Comparison of ENCODE assay signal across 8 mouse cellular contexts in genomic region chr12:80112852-80113551, GRCm38 (mm10). TPM values are rescaled to one million over a fixed set of nuclear protein-coding genes. Genes with fewer than 3 reads are reported as not detected.
DNase-seq lines count a peak whose midpoint lies in the region; ATAC-seq and TF ChIP-seq lines count a peak whose summit lies in the region.

Gene Zfp36l1, minus strand, starts transcription at chr12:80113013.

- H3K4me2 ChIP-seq in intestine, embryonic 16.5 days (ENCODE audit: low read depth, low read length) = peak within 1 kb of the TSS; percentile 92
- peak within 1 kb of the TSS; percentile 94 for H3K4me2 ChIP-seq in limb, embryonic 12.5 days
- peak within 1 kb of the TSS; percentile 95 for H3K4me2 ChIP-seq in midbrain, embryonic 14.5 days (ENCODE audit: low read length)

- H3K27ac ChIP-seq in cerebellum, adult 2 months (ENCODE audit: insufficient read depth, low read length) = peak within 1 kb of the TSS; percentile 24; the same call in 1 of the 2 replicates
- H3K27ac ChIP-seq in intestine, embryonic 16.5 days (ENCODE audit: low read length) = peak within 1 kb of the TSS; percentile 100
- peak within 1 kb of the TSS; percentile 99 for H3K27ac ChIP-seq in limb, embryonic 12.5 days
- H3K27ac ChIP-seq in midbrain, embryonic 14.5 days (replicated peaks; ENCODE audit: low read depth, low read length) = peak within 1 kb of the TSS; percentile 77

- peak; percentile 46; the same call in 1 of the 2 replicates for TF ChIP-seq POLR2A in cerebellum, adult 2 months (IDR thresholded peaks at IDR 0.05; ENCODE audit: borderline replicate concordance, insufficient read depth, low read length)

- ATAC-seq in intestine, embryonic 16.5 days = peak; percentile 70
- peak; percentile 60; the same call in 1 of the 2 replicates for ATAC-seq in limb, embryonic 12.5 days (ENCODE audit: insufficient number of reproducible peaks, insufficient read depth, low FRiP score, low TSS enrichment, low read depth)
- peak; percentile 57 for ATAC-seq in midbrain, embryonic 14.5 days (ENCODE audit: low FRiP score, low TSS enrichment)

- peak; percentile 49 to 50 for DNase-seq in cerebellum, adult 2 months
- DNase-seq in cerebellum, adult 11-12 months = no peak
- DNase-seq in embryo, embryonic 9.5 days (ENCODE audit: extremely low spot score) = peak; percentile 99
- no peak for DNase-seq in gonadal fat pad, adult 2 months (ENCODE audit: low read depth)
- DNase-seq in midbrain, embryonic 14.5 days = peak; percentile 86
- peak; percentile 88 to 90 for DNase-seq in spleen, postnatal 10 days (ENCODE audit: low spot score in 2 of 2)

- no peaks in the 10 kb centered on the region; the same call in 1 of the 2 replicates for H3K4me1 ChIP-seq in cerebellum, adult 2 months (ENCODE audit: control insufficient read depth, insufficient read depth, low read length)
- peaks cover 5% of the 10 kb centered on the region; the same call in 1 of the 2 replicates for H3K4me1 ChIP-seq in intestine, embryonic 16.5 days (ENCODE audit: control insufficient read depth, insufficient read depth, low read length)
- peaks cover 34% of the 10 kb centered on the region for H3K4me1 ChIP-seq in limb, embryonic 12.5 days (replicated peaks)
- H3K4me1 ChIP-seq in midbrain, embryonic 14.5 days (ENCODE audit: control insufficient read depth, insufficient read depth, low read length) = peaks cover 14% of the 10 kb centered on the region

- H3K9ac ChIP-seq in intestine, embryonic 16.5 days (ENCODE audit: low read depth, low read length) = peak within 1 kb of the TSS; percentile 93
- H3K9ac ChIP-seq in limb, embryonic 12.5 days (replicated peaks) = peak within 1 kb of the TSS; percentile 99
- H3K9ac ChIP-seq in midbrain, embryonic 14.5 days (replicated peaks; ENCODE audit: low read length) = peak within 1 kb of the TSS; percentile 77

- peak within 1 kb of the TSS; percentile 50 for H3K4me3 ChIP-seq in cerebellum, adult 2 months (replicated peaks; ENCODE audit: insufficient read depth, low read depth, low read length)
- peak within 1 kb of the TSS; percentile 90 for H3K4me3 ChIP-seq in intestine, embryonic 16.5 days (ENCODE audit: low read length)
- H3K4me3 ChIP-seq in limb, embryonic 12.5 days (replicated peaks) = peak within 1 kb of the TSS; percentile 84
- peak within 1 kb of the TSS; percentile 69 for H3K4me3 ChIP-seq in midbrain, embryonic 14.5 days (replicated peaks; ENCODE audit: low read depth, low read length)

- no peak for TF ChIP-seq CTCF in cerebellum, adult 2 months (IDR thresholded peaks at IDR 0.05; ENCODE audit: borderline replicate concordance, insufficient read depth, low read depth, low read length)

- H3K9me3 ChIP-seq in intestine, embryonic 16.5 days (ENCODE audit: control insufficient read depth, low read length) = no peaks in the 10 kb centered on the region
- H3K9me3 ChIP-seq in limb, embryonic 12.5 days = no peaks in the 10 kb centered on the region
- no peaks in the 10 kb centered on the region for H3K9me3 ChIP-seq in midbrain, embryonic 14.5 days (ENCODE audit: control insufficient read depth, low read length)

- H3K27me3 ChIP-seq in cerebellum, adult 2 months (ENCODE audit: control insufficient read depth, insufficient read depth, low read length) = no peaks in the 10 kb centered on the region; the same call in 1 of the 2 replicates
- H3K27me3 ChIP-seq in intestine, embryonic 16.5 days (replicated peaks; ENCODE audit: control insufficient read depth, insufficient read depth, low read length) = no peaks in the 10 kb centered on the region
- H3K27me3 ChIP-seq in limb, embryonic 12.5 days = no peaks in the 10 kb centered on the region
- peaks cover 34% of the 10 kb centered on the region for H3K27me3 ChIP-seq in midbrain, embryonic 14.5 days (ENCODE audit: control insufficient read depth, insufficient read depth, low read length)

- H3K36me3 ChIP-seq in intestine, embryonic 16.5 days (ENCODE audit: control insufficient read depth, insufficient read depth, low read length) = no peaks in the 10 kb centered on the region; the same call in none of the 2 replicates
- H3K36me3 ChIP-seq in limb, embryonic 12.5 days = peaks cover 24% of the 10 kb centered on the region
- peaks cover 7% of the 10 kb centered on the region; the same call in 1 of the 2 replicates for H3K36me3 ChIP-seq in midbrain, embryonic 14.5 days (ENCODE audit: control insufficient read depth, insufficient read depth, low read length)

- WGBS in cerebellum, adult 2 months = under 1% methylated on average over 41 of the region's 42 CpGs
- WGBS in intestine, embryonic 16.5 days = under 1% methylated on average over 42 of the region's 42 CpGs
- under 1% methylated on average over 41 of the region's 42 CpGs for WGBS in limb, embryonic 12.5 days
- WGBS in midbrain, embryonic 14.5 days = under 1% methylated on average over 42 of the region's 42 CpGs

RNA-seq across cellular contexts. Expression of gene Zfp36l1, which starts in this region (rescaled TPM):
- 20.4 and 23.2 TPM in 2 replicates for polyA plus RNA-seq in cerebellum, adult 2 months (2012; rRNA removed)
- polyA plus RNA-seq in gonadal fat pad, adult 2 months (2012; rRNA removed) = 58.3 and 85.5 TPM in 2 replicates
- polyA plus RNA-seq in intestine, embryonic 16.5 days (2015; fragmentation: Nextera tagmentation; extraction: Ambion mirVana) = 79.7 and 89.1 TPM in 2 replicates
- polyA plus RNA-seq in limb, embryonic 12.5 days (2016; fragmentation: Nextera tagmentation; extraction: Ambion mirVana) = 80.7 and 89.8 TPM in 2 replicates
- 32.3 and 52.3 TPM in 2 replicates for polyA plus RNA-seq in midbrain, embryonic 14.5 days (2014; fragmentation: Nextera tagmentation; extraction: Ambion mirVana)

Comparison
In these comparisons a context has a peak if more than half of its experiments do, and no peak if none do; other contexts are left out.
1. DNase-seq: peak in cerebellum, adult 2 months (2 of 2), embryo, embryonic 9.5 days (single experiment), midbrain, embryonic 14.5 days (single experiment) and spleen, postnatal 10 days (2 of 2); none in cerebellum, adult 11-12 months (single experiment) and gonadal fat pad, adult 2 months (single experiment).
2. H3K27ac ChIP-seq: peak in every context shown above with its lines; median percentile 100 in intestine, embryonic 16.5 days; 99 in limb, embryonic 12.5 days; 77 in midbrain, embryonic 14.5 days; 24 in cerebellum, adult 2 months.
3. Peak in every context shown above with its lines, with median percentiles within 50 percentile points of each other: H3K4me3 ChIP-seq, ATAC-seq, H3K4me2 ChIP-seq and H3K9ac ChIP-seq.